In the genomic region with DNA sequence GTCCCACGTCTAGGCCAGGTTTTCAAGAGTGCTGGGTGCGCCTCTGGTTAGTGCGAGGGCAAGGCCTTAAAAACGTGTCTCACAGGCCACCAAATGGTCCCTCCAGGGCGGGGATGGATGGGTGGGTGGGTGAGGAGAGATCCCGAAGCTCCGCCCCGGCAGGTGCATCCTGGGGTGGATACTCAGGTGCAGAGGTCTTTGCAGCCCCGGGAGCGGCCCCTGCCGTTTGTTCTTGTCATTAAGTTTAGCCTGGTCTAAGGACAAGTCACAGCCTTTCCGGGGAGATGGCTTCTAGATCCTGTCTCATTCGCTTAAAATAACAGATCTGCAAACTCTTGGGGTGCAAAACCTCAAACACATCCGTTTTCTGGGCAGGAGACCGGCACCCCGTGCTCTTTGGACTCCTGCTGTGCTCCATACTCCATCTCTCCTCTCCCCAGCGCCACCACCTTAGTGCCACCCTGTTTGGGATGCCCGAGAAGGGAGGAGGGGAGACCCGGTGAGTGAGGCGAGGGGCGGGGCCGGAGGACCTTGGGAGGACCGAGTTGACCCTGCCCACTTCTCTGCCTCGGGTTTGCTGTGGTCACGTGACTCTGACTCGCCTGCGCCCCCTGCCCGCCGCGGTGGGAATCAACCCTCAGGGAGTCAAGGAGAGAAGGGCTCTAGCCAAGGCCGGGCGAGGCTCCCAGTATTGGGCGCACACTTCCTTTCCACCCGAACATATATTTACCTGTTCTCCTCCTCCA, we compare ENCODE assay signal across 9 mouse cellular contexts. TPM values are rescaled to one million over a fixed set of nuclear protein-coding genes. Genes with fewer than 3 reads are reported as not detected.
DNase-seq lines count a peak whose midpoint lies in the region; ATAC-seq lines count a peak whose summit lies in the region.
"Had no signal": no experiment of that assay in that cellular context is flagged by ENCODE, and none has a peak within 500 bp of the region (broad histone marks: within the 10 kb centered on the region; RNA-seq: fewer than 3 reads in every experiment).

No protein-coding gene starts in this region.

- no peak overlapping the region for H3K4me2 ChIP-seq in forebrain, embryonic 11.5 days (ENCODE audit: low read depth, low read length, severe bottlenecking)
- no peak overlapping the region for H3K4me2 ChIP-seq in forebrain, embryonic 13.5 days
- peak overlapping the region; percentile 30; the same call in 1 of the 2 replicates for H3K4me2 ChIP-seq in hindbrain, embryonic 13.5 days
- peak overlapping the region; percentile 31 for H3K4me2 ChIP-seq in limb, embryonic 15.5 days
- no peak overlapping the region for H3K4me2 ChIP-seq in neural tube, embryonic 11.5 days (ENCODE audit: low read depth)

- H3K27me3 ChIP-seq in forebrain, embryonic 11.5 days (ENCODE audit: control insufficient read depth, insufficient read depth, low read length), result peaks cover 93% of the 10 kb centered on the region
- peaks cover 99% of the 10 kb centered on the region for H3K27me3 ChIP-seq in forebrain, embryonic 13.5 days
- peaks cover 81% of the 10 kb centered on the region for H3K27me3 ChIP-seq in hindbrain, embryonic 13.5 days
- peaks cover 93% of the 10 kb centered on the region for H3K27me3 ChIP-seq in limb, embryonic 15.5 days
- peaks cover 34% of the 10 kb centered on the region for H3K27me3 ChIP-seq in neural tube, embryonic 11.5 days (ENCODE audit: control insufficient read depth, insufficient read depth, low read length)
- H3K27me3 ChIP-seq: CH12.LX had no signal

- no peak overlapping the region for H3K4me3 ChIP-seq in forebrain, embryonic 11.5 days (ENCODE audit: low read depth, low read length)
- H3K4me3 ChIP-seq in forebrain, embryonic 13.5 days, result no peak overlapping the region
- no peak overlapping the region for H3K4me3 ChIP-seq in hindbrain, embryonic 13.5 days
- peak overlapping the region; percentile 19; the same call in 1 of the 2 replicates for H3K4me3 ChIP-seq in limb, embryonic 15.5 days
- no peak overlapping the region for H3K4me3 ChIP-seq in neural tube, embryonic 11.5 days (ENCODE audit: low read depth, low read length)

- peaks cover 20% of the 10 kb centered on the region for H3K4me1 ChIP-seq in forebrain, embryonic 11.5 days (replicated peaks; ENCODE audit: control insufficient read depth, insufficient read depth, low read length)
- peaks cover 28% of the 10 kb centered on the region for H3K4me1 ChIP-seq in forebrain, embryonic 13.5 days
- peaks cover 36% of the 10 kb centered on the region for H3K4me1 ChIP-seq in hindbrain, embryonic 13.5 days (replicated peaks)
- H3K4me1 ChIP-seq in limb, embryonic 15.5 days, result peaks cover 18% of the 10 kb centered on the region
- peaks cover 18% of the 10 kb centered on the region for H3K4me1 ChIP-seq in neural tube, embryonic 11.5 days (ENCODE audit: control insufficient read depth, insufficient read depth, low read length)

- WGBS in forebrain, embryonic 11.5 days, result 2% methylated on average over 34 of the region's 34 CpGs
- WGBS in forebrain, embryonic 13.5 days, result 3% methylated on average over 34 of the region's 34 CpGs
- WGBS in hindbrain, embryonic 13.5 days, result 4% methylated on average over 34 of the region's 34 CpGs
- 3% methylated on average over 34 of the region's 34 CpGs for WGBS in limb, embryonic 15.5 days
- 3% methylated on average over 34 of the region's 34 CpGs for WGBS in neural tube, embryonic 11.5 days

- no peak overlapping the region for H3K9ac ChIP-seq in forebrain, embryonic 11.5 days (ENCODE audit: low read length)
- H3K9ac ChIP-seq in forebrain, embryonic 13.5 days, result no peak overlapping the region
- H3K9ac ChIP-seq in hindbrain, embryonic 13.5 days, result no peak overlapping the region
- no peak overlapping the region for H3K9ac ChIP-seq in limb, embryonic 15.5 days
- no peak overlapping the region for H3K9ac ChIP-seq in neural tube, embryonic 11.5 days (ENCODE audit: low read length)

- H3K27ac ChIP-seq in forebrain, embryonic 11.5 days (ENCODE audit: low read depth, low read length), result no peak overlapping the region
- H3K27ac ChIP-seq in forebrain, embryonic 13.5 days, result no peak overlapping the region
- no peak overlapping the region for H3K27ac ChIP-seq in hindbrain, embryonic 13.5 days
- no peak overlapping the region for H3K27ac ChIP-seq in limb, embryonic 15.5 days
- H3K27ac ChIP-seq in neural tube, embryonic 11.5 days (ENCODE audit: low read depth, low read length), result no peak overlapping the region

- H3K9me3 ChIP-seq in forebrain, embryonic 11.5 days (ENCODE audit: control insufficient read depth, low read length), result no peaks in the 10 kb centered on the region
- H3K9me3 ChIP-seq in forebrain, embryonic 13.5 days (replicated peaks), result no peaks in the 10 kb centered on the region
- no peaks in the 10 kb centered on the region for H3K9me3 ChIP-seq in hindbrain, embryonic 13.5 days
- H3K9me3 ChIP-seq in limb, embryonic 15.5 days, result no peaks in the 10 kb centered on the region
- H3K9me3 ChIP-seq in neural tube, embryonic 11.5 days (ENCODE audit: control insufficient read depth, low read length), result no peaks in the 10 kb centered on the region

- peak; percentile 69; the same call in 1 of the 2 replicates for ATAC-seq in forebrain, embryonic 11.5 days (replicated peaks; ENCODE audit: low FRiP score)
- ATAC-seq in forebrain, embryonic 13.5 days, result no peak
- no peak for ATAC-seq in hindbrain, embryonic 13.5 days (ENCODE audit: low FRiP score)
- peak; percentile 30; the same call in 1 of the 2 replicates for ATAC-seq in limb, embryonic 15.5 days (ENCODE audit: insufficient number of reproducible peaks, low FRiP score, low TSS enrichment, low read depth)
- peak; percentile 28; the same call in 1 of the 2 replicates for ATAC-seq in neural tube, embryonic 11.5 days (ENCODE audit: insufficient read depth, low FRiP score, low TSS enrichment)

- H3K36me3 ChIP-seq in forebrain, embryonic 11.5 days (ENCODE audit: control insufficient read depth, insufficient read depth, low read length), result no peaks in the 10 kb centered on the region
- no peaks in the 10 kb centered on the region for H3K36me3 ChIP-seq in forebrain, embryonic 13.5 days (ENCODE audit: poor library complexity, severe bottlenecking)
- H3K36me3 ChIP-seq in hindbrain, embryonic 13.5 days, result no peaks in the 10 kb centered on the region
- H3K36me3 ChIP-seq in limb, embryonic 15.5 days, result no peaks in the 10 kb centered on the region
- H3K36me3 ChIP-seq in neural tube, embryonic 11.5 days (ENCODE audit: control insufficient read depth, insufficient read depth, low read length), result no peaks in the 10 kb centered on the region

- DNase-seq in forebrain, embryonic 11.5 days (ENCODE audit: low spot score), result peak; percentile 95
- DNase-seq in cerebellum, adult 11-12 months, result peak; percentile 39
- peak; percentile 69 for DNase-seq in gastrocnemius, adult 18-20 months (ENCODE audit: low spot score)
- peak; percentile 91 for DNase-seq in neural tube, embryonic 11.5 days (ENCODE audit: low spot score)
- DNase-seq in thymus, postnatal 0 days (ENCODE audit: low spot score), result peak; percentile 49

RNA-seq across cellular contexts. Expression of a gene that starts 9.2 kb away (rescaled TPM):
- 5.0 and 6.7 TPM in 2 replicates for polyA plus RNA-seq in forebrain, embryonic 11.5 days (2014; fragmentation: Nextera tagmentation; extraction: Ambion mirVana)
- polyA plus RNA-seq in forebrain, embryonic 13.5 days (2015; fragmentation: Nextera tagmentation; extraction: Ambion mirVana), result 18.7 and 29.4 TPM in 2 replicates
- under 1 TPM; 0.24 to 0.68 TPM for total RNA-seq in gastrocnemius, adult 18-20 months (2021)
- polyA plus RNA-seq in hindbrain, embryonic 13.5 days (2015; fragmentation: Nextera tagmentation; extraction: Ambion mirVana), result 54.7 TPM in 2 replicates
- polyA plus RNA-seq in limb, embryonic 15.5 days (2015; fragmentation: Nextera tagmentation; extraction: Ambion mirVana), result 0.14 and 0.34 TPM in 2 replicates
- 44.0 and 45.8 TPM in 2 replicates for polyA plus RNA-seq in neural tube, embryonic 11.5 days (2014; fragmentation: Nextera tagmentation; extraction: Ambion mirVana)
- polyA plus RNA-seq in thymus, postnatal 0 days (2015; fragmentation: Nextera tagmentation; extraction: Ambion mirVana), result 0.09 and 0.17 TPM in 2 replicates
- total RNA-seq: CH12.LX had no signal

Comparison
In these comparisons a context has a peak if more than half of its experiments do, and no peak if none do; other contexts are left out.
1. ATAC-seq: peak in forebrain, embryonic 11.5 days (single experiment), limb, embryonic 15.5 days (single experiment) and neural tube, embryonic 11.5 days (single experiment); none in forebrain, embryonic 13.5 days (single experiment) and hindbrain, embryonic 13.5 days (single experiment).
2. DNase-seq: peak in every context shown above with its lines; median percentile 95 in forebrain, embryonic 11.5 days; 91 in neural tube, embryonic 11.5 days; 69 in gastrocnemius, adult 18-20 months; 49 in thymus, postnatal 0 days; 39 in cerebellum, adult 11-12 months.
3. H3K4me2 ChIP-seq: peak in hindbrain, embryonic 13.5 days (single experiment) and limb, embryonic 15.5 days (single experiment); none in forebrain, embryonic 11.5 days (single experiment), forebrain, embryonic 13.5 days (single experiment) and neural tube, embryonic 11.5 days (single experiment).